In genomic region chr10:66470684-66471083, GRCm38 (mm10) we compare ENCODE assay signal across 11 mouse cellular contexts.
DNase-seq lines count a peak whose midpoint lies in the region; TF ChIP-seq lines count a peak whose summit lies in the region.
"Had no signal": no experiment of that assay in that cellular context is flagged by ENCODE, and none has a peak within 500 bp of the region (broad histone marks: within the 10 kb centered on the region; RNA-seq: fewer than 3 reads in every experiment).

No protein-coding gene starts in this region.

- no peaks in the 10 kb centered on the region for H3K9me3 ChIP-seq in embryonic facial prominence, embryonic 10.5 days
- H3K9me3 ChIP-seq: intestine, embryonic 15.5 days; limb, embryonic 13.5 days; neural tube, embryonic 12.5 days had no signal

- no peak overlapping the region for H3K27ac ChIP-seq in cerebellum, adult 2 months (ENCODE audit: insufficient read depth, low read length)
- H3K27ac ChIP-seq in embryonic facial prominence, embryonic 10.5 days (replicated peaks): no peak overlapping the region
- H3K27ac ChIP-seq: intestine, embryonic 15.5 days; limb, embryonic 13.5 days; neural tube, embryonic 12.5 days had no signal

- WGBS in cerebellum, adult 2 months: 6% methylated on average over 4 of the region's 4 CpGs
- WGBS in embryonic facial prominence, embryonic 10.5 days: 74% methylated on average over 4 of the region's 4 CpGs

- no peak for TF ChIP-seq POLR2A in cerebellum, adult 2 months (IDR thresholded peaks at IDR 0.05; ENCODE audit: borderline replicate concordance, insufficient read depth, low read length)

- peak; percentile 21 to 22 for DNase-seq in left cerebral cortex, adult 18-20 months (ENCODE audit: low spot score in 2 of 2)
- no peak for DNase-seq in left cerebral cortex, adult 11 months (ENCODE audit: low spot score)
- DNase-seq in cerebellum, adult 2 months: peak; percentile 75 to 84
- peak; percentile 5 to 34 for DNase-seq in layer of hippocampus, adult 18-20 months (ENCODE audit: low spot score in 2 of 2)
- DNase-seq in right cerebral cortex, adult 2 months (ENCODE audit: low spot score in 2 of 2): peak; percentile 40 to 52
- DNase-seq in gastrocnemius, postnatal 10 days: no peak
- no peak for DNase-seq in thymus, adult 18-20 months
- DNase-seq in embryonic facial prominence, embryonic 10.5 days (ENCODE audit: low spot score): no peak

- no peaks in the 10 kb centered on the region for H3K36me3 ChIP-seq in embryonic facial prominence, embryonic 10.5 days (replicated peaks)
- H3K36me3 ChIP-seq: intestine, embryonic 15.5 days; limb, embryonic 13.5 days; neural tube, embryonic 12.5 days had no signal

- no peaks in the 10 kb centered on the region for H3K27me3 ChIP-seq in cerebellum, adult 2 months (ENCODE audit: control insufficient read depth, insufficient read depth, low read length)
- H3K27me3 ChIP-seq in embryonic facial prominence, embryonic 10.5 days (replicated peaks; ENCODE audit: low read depth, poor library complexity, severe bottlenecking): no peaks in the 10 kb centered on the region
- H3K27me3 ChIP-seq: intestine, embryonic 15.5 days; limb, embryonic 13.5 days; neural tube, embryonic 12.5 days had no signal

- no peaks in the 10 kb centered on the region for H3K4me1 ChIP-seq in cerebellum, adult 2 months (ENCODE audit: control insufficient read depth, insufficient read depth, low read length)
- H3K4me1 ChIP-seq in embryonic facial prominence, embryonic 10.5 days: no peaks in the 10 kb centered on the region
- H3K4me1 ChIP-seq: intestine, embryonic 15.5 days; neural tube, embryonic 12.5 days had no signal

- no peak for TF ChIP-seq CTCF in cerebellum, adult 2 months (IDR thresholded peaks at IDR 0.05; ENCODE audit: borderline replicate concordance, insufficient read depth, low read depth, low read length)

- no peak overlapping the region for H3K4me3 ChIP-seq in cerebellum, adult 2 months (replicated peaks; ENCODE audit: insufficient read depth, low read depth, low read length)
- no peak overlapping the region for H3K4me3 ChIP-seq in embryonic facial prominence, embryonic 10.5 days
- H3K4me3 ChIP-seq: intestine, embryonic 15.5 days; limb, embryonic 13.5 days; neural tube, embryonic 12.5 days had no signal

Comparison
In these comparisons a context has a peak if more than half of its experiments do, and no peak if none do; other contexts are left out.
1. DNase-seq: peak in left cerebral cortex, adult 18-20 months (2 of 2), cerebellum, adult 2 months (2 of 2), layer of hippocampus, adult 18-20 months (2 of 2) and right cerebral cortex, adult 2 months (2 of 2); none in left cerebral cortex, adult 11 months (single experiment), gastrocnemius, postnatal 10 days (single experiment), thymus, adult 18-20 months (0 of 2) and embryonic facial prominence, embryonic 10.5 days (single experiment).